Mouse (Mus musculus) forebrain, embryonic 16.5 days (tissue): ENCODE measurements around the gene Ldlrap1. TPM values are rescaled to one million over a fixed set of nuclear protein-coding genes. Genes with fewer than 3 reads are reported as not detected.

Source experiments
- ATAC-seq: fragments of 200-750 bp; cut with Nextera tagmentation; 2 replicates; pipeline ENCODE4 v1.8.0; 2017; ENCODE audit warnings: mild to moderate bottlenecking, moderate library complexity
- H3K27ac ChIP-seq: fragments of 300-500 bp; sonication (generic); 2 replicates; pipeline ENCODE4 v1.5.1; 2014; ENCODE audit warnings: low read length, control low read depth
- H3K27me3 ChIP-seq: fragments of 300-500 bp; sonication (generic); replicated peaks from 2 replicates; pipeline ENCODE4 v1.6.1; 2014; ENCODE audit warnings: low read length; ENCODE audit not compliant: control insufficient read depth, insufficient read depth
- H3K36me3 ChIP-seq: fragments of 300-500 bp; sonication (generic); 2 replicates; pipeline ENCODE4 v1.6.1; 2014; ENCODE audit not compliant: control insufficient read depth, insufficient read depth
- H3K4me1 ChIP-seq: fragments of 300-500 bp; sonication (generic); replicated peaks from 2 replicates; pipeline ENCODE4 v1.6.1; 2014; ENCODE audit warnings: low read length; ENCODE audit not compliant: control insufficient read depth, insufficient read depth
- H3K4me2 ChIP-seq: fragments of 300-500 bp; sonication (generic); 2 replicates; pipeline ENCODE4 v1.6.1; 2014; ENCODE audit warnings: mild to moderate bottlenecking, low read length, control low read depth
- H3K4me3 ChIP-seq: fragments of 300-500 bp; sonication (generic); replicated peaks from 2 replicates; pipeline ENCODE4 v1.5.1; 2014; ENCODE audit warnings: mild to moderate bottlenecking, low read length, control low read depth
- H3K9ac ChIP-seq: fragments of 300-500 bp; sonication (generic); replicated peaks from 2 replicates; pipeline ENCODE4 v1.6.1; 2014; ENCODE audit warnings: low read depth, low read length, control low read depth
- H3K9me3 ChIP-seq: fragments of 300-500 bp; sonication (generic); 2 replicates; pipeline ENCODE4 v1.6.1; 2016; ENCODE audit warnings: low read length; ENCODE audit not compliant: control insufficient read depth
- WGBS: fragments of 180-500 bp; shearing (Covaris S2); extraction: QIAGEN DNeasy Blood & Tissue Kit; methylation state at CpG from one replicate; pipeline ENCODE4 v1.1.7; 2014; 5-methylcytosine and 5-hydroxymethylcytosine counted together
- polyA plus RNA-seq: library from polyadenylated mRNA; unstranded; fragments of >200 nt; fragmentation: Nextera tagmentation; extraction: Ambion mirVana; gene quantifications from 2 replicates; pipeline ENCODE4 v1.2.1, GENCODE M21; 2015

Ldlrap1 gene
- polyA plus RNA-seq, 1 experiment from 2014 or later: 2.9 TPM

DNA sequence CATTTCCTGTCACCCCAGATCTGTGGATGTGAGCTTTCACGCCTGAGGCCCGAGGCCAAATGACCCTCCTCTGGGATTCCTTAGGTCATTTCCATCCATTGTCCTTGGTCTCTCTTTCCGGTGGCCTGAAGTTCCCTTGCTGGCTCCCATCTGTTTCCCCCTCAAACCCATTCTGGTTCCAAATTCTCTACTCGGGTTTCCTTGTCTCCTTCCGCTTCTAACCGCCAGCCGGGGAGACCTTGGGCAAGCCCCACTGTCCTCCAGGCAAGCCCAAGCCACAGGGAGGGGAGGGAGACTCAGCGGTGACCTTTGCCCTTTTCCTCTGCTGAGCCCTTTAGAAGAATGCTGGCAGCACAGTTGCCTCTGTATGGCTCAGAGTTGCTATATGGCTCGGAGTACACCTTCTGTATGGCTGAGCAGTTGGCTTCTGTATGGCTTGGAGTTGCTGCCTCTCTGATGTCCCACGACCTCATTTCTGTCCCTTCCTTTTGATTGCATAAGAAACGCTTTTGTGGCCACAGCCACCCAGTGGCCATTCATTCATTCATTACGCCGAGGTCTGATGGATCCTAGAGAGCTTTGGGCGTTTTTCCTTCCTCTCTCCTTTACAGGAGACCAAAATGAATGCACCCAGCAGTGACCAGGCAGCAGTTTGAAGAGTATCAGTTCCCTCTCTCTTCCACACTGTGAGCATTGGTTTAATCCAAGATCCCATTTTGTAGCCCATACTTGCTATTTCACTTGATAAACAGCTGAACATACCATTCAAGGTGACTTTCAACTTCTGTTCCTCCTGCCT, 11.5 kb upstream of the Ldlrap1 start:
- H3K27me3 ChIP-seq: no peaks in the 10 kb centered on the region
- WGBS: 44% methylated on average over 14 of the region's 14 CpGs
- H3K9me3 ChIP-seq: no peaks in the 10 kb centered on the region
- no peaks in the 10 kb centered on the region for H3K4me1 ChIP-seq
- ATAC-seq: no peak
- no peak overlapping the region for H3K27ac ChIP-seq
- no peak overlapping the region for H3K4me2 ChIP-seq
- no peaks in the 10 kb centered on the region for H3K36me3 ChIP-seq
- H3K4me3 ChIP-seq: no peak overlapping the region
- no peak overlapping the region for H3K9ac ChIP-seq

DNA sequence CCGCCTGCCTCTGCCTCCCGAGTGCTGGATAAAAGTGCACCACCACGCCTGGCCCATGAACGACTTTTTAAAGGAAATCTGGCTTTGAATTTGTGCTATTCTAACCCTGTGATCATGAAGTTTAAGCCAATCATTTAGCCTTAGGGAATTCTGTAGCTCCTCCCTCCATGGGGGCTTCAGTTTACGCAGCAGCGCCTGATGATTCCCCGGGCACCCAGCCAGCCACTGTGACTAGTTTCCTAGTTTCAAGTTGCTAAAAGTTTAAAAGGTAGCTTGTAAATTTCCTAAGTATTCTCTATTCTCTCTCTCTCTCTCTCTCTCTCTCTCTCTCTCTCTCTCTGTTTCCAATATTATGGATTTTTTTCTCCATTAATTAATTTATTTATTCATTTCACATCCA, 8.4 kb upstream of the Ldlrap1 start:
- no peaks in the 10 kb centered on the region for H3K27me3 ChIP-seq
- 56% methylated on average over 7 of the region's 7 CpGs for WGBS
- no peaks in the 10 kb centered on the region for H3K9me3 ChIP-seq
- H3K9ac ChIP-seq: no peak overlapping the region
- no peak overlapping the region for H3K4me3 ChIP-seq
- H3K27ac ChIP-seq: no peak overlapping the region
- no peak overlapping the region for H3K4me2 ChIP-seq
- no peak for ATAC-seq
- H3K4me1 ChIP-seq: no peaks in the 10 kb centered on the region
- H3K36me3 ChIP-seq: no peaks in the 10 kb centered on the region

DNA sequence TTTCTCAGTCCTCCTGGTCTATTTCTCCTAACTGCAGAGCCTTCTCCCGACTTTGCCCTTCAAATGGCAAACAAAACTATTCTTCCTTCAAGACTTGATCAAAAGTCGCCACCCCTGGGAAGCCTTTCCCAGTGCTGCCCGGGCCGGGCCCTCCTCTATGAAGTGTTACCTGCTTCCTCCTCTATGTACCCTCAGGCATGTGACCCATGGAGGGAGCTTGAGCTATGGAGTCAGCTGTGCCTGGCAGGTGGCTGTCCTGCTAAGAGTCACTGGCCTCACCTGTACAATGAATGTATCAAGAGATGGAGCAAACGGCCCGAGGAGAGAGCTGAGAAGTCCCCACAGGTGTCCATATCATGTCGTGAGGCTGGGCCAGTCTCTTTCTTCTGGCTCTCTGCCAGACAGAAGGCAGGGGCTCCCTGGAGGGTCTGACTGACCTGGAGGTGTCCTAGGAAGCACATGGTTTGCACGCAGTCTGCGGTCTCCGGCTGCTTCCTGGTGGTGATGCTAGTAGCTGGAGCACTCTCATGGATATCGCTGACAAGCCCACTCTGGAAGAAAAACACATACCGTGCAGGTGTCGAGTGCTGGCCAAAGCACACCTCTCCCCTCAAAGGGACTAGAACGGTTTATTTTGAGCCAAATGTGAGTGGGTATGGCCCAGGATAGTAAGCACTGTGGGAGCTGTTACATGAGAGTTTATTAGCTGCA, 7.6 kb upstream of the Ldlrap1 start:
- H3K4me2 ChIP-seq: no peak overlapping the region
- no peak overlapping the region for H3K9ac ChIP-seq
- WGBS: 59% methylated on average over 14 of the region's 14 CpGs
- H3K4me1 ChIP-seq: no peaks in the 10 kb centered on the region
- no peak overlapping the region for H3K4me3 ChIP-seq
- no peak for ATAC-seq
- no peaks in the 10 kb centered on the region for H3K36me3 ChIP-seq
- H3K9me3 ChIP-seq: no peaks in the 10 kb centered on the region
- H3K27me3 ChIP-seq: no peaks in the 10 kb centered on the region
- H3K27ac ChIP-seq: no peak overlapping the region

DNA sequence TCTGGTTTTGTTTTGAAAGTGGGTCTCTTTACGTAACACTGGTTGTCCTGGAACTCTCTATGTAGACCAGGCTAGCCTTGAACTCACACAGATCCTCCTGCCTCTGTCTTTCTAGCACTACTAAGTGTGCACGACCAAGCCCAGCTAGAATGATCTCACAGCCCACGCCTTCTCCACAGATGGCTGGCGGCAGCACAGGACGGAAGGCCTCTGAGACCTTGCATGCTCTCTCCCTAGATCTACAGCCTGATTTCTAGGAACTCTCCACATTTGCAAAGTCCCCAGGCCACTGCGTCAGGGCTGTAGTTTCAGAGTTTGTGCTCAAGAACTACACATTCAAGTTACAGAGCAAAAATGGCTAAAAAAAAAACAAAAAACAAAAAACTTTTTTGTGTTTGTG, 6.3 kb upstream of the Ldlrap1 start:
- no peaks in the 10 kb centered on the region for H3K4me1 ChIP-seq
- no peak overlapping the region for H3K4me2 ChIP-seq
- no peaks in the 10 kb centered on the region for H3K9me3 ChIP-seq
- H3K27ac ChIP-seq: no peak overlapping the region
- no peak overlapping the region for H3K4me3 ChIP-seq
- 83% methylated on average over 6 of the region's 6 CpGs for WGBS
- no peaks in the 10 kb centered on the region for H3K36me3 ChIP-seq
- no peak overlapping the region for H3K9ac ChIP-seq
- ATAC-seq: no peak
- peaks cover 4% of the 10 kb centered on the region; the same call in 1 of the 2 replicates for H3K27me3 ChIP-seq

DNA sequence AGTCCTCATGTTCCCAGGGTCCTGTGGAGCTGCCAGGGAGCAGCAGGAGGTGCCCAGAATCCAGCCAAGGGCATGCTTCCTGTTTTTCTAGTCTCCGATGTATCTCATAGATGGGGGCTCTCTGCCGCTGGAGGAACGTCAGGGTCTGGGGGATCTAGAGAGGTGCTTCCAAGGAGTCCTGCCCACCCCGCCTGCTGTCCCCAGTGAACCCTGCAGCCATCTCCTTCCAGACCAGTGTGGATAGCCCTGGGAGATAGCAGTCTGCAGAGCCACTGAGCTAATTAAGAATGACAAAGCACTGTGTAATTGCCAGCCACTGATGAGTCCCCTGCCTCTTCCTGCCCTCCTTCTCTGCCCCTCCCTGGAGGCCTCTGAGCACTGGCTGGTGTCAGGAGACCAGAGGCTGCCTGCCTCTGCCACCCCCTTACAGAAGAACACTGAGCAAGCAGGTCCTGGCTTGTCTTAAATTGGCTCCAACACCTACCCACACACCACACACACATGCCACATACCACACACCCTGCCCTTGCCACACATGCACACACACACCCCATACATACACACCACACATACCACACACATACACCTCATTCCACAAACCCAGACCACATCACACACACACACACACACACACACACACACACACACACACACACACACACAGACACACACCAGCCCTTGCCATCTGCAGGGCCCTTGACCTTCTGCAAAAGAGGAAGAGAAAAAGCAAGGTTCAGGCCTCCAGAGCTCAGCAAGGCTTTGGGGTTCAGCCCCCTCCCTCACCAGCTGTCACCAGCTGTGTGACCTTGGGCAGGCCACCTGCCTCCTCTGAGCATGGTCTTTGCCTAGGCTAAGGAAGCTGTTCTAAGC, 5.2 kb upstream of the Ldlrap1 start:
- Histone ChIP-seq H3K4me3 (no peak overlapping the region), H3K9ac (no peak overlapping the region), H3K4me2 (no peak overlapping the region), H3K9me3 (no peaks in the 10 kb centered on the region), H3K27me3 (peaks cover 12% of the 10 kb centered on the region; the same call in 1 of the 2 replicates), H3K36me3 (no peaks in the 10 kb centered on the region), H3K4me1 (peaks cover 3% of the 10 kb centered on the region), H3K27ac (no peak overlapping the region)
- 34% methylated on average over 4 of the region's 4 CpGs for WGBS
- ATAC-seq: no peak

DNA sequence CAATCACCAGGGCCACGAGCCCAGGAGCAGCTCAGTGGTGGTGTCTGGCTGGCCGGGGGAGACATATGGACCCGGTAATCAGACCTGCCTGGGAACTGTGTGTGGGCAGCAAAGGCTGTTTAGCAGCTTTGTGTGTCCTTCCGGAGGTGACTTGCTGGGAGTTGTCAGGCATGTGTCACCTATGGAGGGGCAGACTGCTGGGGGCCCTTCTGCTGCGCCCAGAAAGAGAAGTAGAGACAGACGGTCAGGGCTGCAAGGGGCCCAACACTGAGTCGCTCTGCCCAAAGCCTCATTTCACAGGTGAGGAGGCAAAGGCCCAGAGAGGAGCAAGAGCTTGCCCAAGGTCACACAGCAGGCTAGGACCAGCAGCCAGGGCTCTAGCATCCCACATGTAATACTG, 2.1 kb upstream of the Ldlrap1 start:
- 83% methylated on average over 7 of the region's 7 CpGs for WGBS
- H3K36me3 ChIP-seq: no peaks in the 10 kb centered on the region
- peaks cover 19% of the 10 kb centered on the region; the same call in 1 of the 2 replicates for H3K27me3 ChIP-seq
- peaks cover 17% of the 10 kb centered on the region for H3K4me1 ChIP-seq
- ATAC-seq: no peak
- no peaks in the 10 kb centered on the region for H3K9me3 ChIP-seq
- H3K4me2 ChIP-seq: no peak overlapping the region
- no peak overlapping the region for H3K27ac ChIP-seq
- no peak overlapping the region for H3K4me3 ChIP-seq
- H3K9ac ChIP-seq: no peak overlapping the region

DNA sequence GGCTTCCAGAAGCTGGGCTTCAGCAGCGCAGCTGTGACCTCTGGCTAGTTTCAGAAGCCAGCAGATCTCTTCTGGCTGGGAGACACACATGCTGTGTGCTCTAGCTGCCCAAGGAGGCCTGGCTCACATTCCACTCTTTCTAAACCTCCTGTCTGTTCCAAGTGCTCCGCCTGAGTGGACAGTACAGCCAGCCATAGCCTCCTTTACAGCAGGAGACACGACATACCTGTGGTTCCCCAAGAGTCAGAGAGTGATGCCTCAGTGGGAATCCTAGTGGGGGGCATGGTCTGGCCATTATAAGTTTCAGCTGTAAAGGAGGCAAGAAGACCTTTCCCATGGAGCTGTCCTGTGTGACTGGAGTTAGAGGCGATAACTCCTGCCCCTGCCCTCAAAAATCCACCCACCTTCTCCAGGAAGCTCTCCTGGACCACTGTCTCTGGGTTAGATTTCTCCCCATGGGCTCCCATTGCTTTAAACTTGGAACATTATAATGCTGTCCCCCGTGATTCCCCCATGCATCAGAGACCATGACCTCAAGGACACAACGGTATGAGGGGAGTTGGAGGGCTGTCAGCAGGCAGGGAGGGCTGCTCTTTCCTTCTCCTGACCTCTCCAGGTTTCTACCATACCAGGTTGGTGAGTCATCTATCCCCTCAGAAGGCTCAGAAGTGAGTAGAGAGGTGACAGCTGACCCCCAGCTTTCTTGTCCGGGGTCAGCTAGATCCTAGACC, 1.4 kb upstream of the Ldlrap1 start:
- 64% methylated on average over 7 of the region's 7 CpGs for WGBS
- no peak for ATAC-seq
- Histone ChIP-seq H3K9me3 (no peaks in the 10 kb centered on the region), H3K9ac (no peak overlapping the region), H3K27me3 (peaks cover 19% of the 10 kb centered on the region; the same call in 1 of the 2 replicates), H3K4me1 (peaks cover 17% of the 10 kb centered on the region), H3K4me3 (no peak overlapping the region), H3K4me2 (no peak overlapping the region), H3K36me3 (no peaks in the 10 kb centered on the region), H3K27ac (no peak overlapping the region)

DNA sequence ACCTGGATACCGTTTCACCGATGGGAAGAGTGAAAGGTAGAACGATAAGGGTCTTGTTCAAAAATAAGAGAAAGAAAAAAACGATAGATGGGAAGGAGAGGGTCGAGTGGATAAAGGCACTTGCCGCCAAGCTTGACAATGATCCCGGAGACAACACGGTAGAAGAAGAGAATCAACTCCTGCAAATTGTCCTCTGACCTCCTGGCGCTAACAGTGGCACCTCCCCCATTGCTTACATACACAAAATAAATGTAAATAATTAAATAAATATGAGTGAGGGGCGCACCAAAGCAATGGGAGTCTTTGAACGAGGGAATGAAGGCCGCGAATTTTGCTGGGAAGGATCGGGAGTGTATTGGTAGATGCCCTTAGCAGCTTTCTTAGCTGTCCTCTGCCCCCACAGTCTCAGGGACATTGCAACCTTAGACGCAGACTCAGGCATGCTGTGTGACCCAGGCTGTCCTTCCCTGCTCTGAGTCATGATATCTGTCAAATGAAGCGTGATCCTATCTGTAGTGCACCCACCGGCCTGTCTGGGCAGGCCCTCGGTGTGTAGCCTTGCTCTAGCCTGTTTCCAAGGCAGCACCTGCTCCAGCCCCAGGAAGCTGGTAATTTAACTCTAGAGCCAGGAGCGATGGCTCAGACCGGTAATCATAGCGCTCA, 533 bp upstream of the Ldlrap1 start:
- no peaks in the 10 kb centered on the region for H3K9me3 ChIP-seq
- H3K9ac ChIP-seq: peak overlapping the region; percentile 60
- no peaks in the 10 kb centered on the region for H3K36me3 ChIP-seq
- H3K4me2 ChIP-seq: peak overlapping the region; percentile 96
- peak overlapping the region; percentile 52 for H3K4me3 ChIP-seq
- ATAC-seq: no peak
- peaks cover 19% of the 10 kb centered on the region; the same call in 1 of the 2 replicates for H3K27me3 ChIP-seq
- H3K4me1 ChIP-seq: peaks cover 17% of the 10 kb centered on the region
- no peak overlapping the region for H3K27ac ChIP-seq
- WGBS: 9% methylated on average over 21 of the region's 21 CpGs
